Mouse (Mus musculus): ENCODE results near the gene Il31. TPM values are rescaled to one million over a fixed set of nuclear protein-coding genes. Genes with fewer than 3 reads are reported as not detected.

The Il31 gene
- polyA plus RNA-seq, 1 experiment from 2014 or later, result not detected

DNA sequence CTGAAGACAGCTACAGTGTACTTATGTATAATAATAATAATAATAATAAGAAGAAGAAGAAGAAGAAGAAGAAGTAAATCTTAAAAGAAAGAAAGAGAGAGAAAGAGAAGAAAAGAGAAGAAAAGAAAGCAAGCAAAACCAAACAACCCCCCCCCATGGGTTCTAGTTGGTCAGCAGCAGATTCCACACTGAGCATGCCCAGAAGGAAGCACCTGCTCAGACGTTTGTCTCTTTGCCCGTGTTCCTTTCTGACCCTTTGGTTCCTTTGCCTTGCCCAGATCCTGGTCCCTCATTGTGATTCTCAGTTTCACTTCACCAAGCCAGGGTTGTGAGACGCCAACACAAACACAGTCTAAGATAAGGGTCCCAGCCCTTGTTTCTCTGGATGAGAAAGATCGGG is 12.7 kb upstream of the Il31 start:
- ATAC-seq (ENCODE audit: low FRiP score, low TSS enrichment) (no peak), DNase-seq (no peak)
- H3K4me3 ChIP-seq (replicated peaks; ENCODE audit: low read depth, low read length), result no peak overlapping the region
- no peaks in the 10 kb centered on the region for H3K9me3 ChIP-seq (ENCODE audit: control insufficient read depth, low read length)
- H3K36me3 ChIP-seq (ENCODE audit: control insufficient read depth, insufficient read depth, low read length), result no peaks in the 10 kb centered on the region
- H3K9ac ChIP-seq (replicated peaks; ENCODE audit: low read length), result no peak overlapping the region
- no peaks in the 10 kb centered on the region for H3K27me3 ChIP-seq (ENCODE audit: control insufficient read depth, insufficient read depth, low read length)
- 0 out of 2 replicates have a peak, but pooled peaks cover 4% of the 10 kb centered on the region for H3K4me1 ChIP-seq (ENCODE audit: control insufficient read depth, insufficient read depth, low read length)
- no peak overlapping the region for H3K27ac ChIP-seq (replicated peaks; ENCODE audit: low read depth, low read length)
- WGBS, result 87% methylated on average over 4 of the region's 4 CpGs
- no peak overlapping the region for H3K4me2 ChIP-seq (ENCODE audit: low read length)

DNA sequence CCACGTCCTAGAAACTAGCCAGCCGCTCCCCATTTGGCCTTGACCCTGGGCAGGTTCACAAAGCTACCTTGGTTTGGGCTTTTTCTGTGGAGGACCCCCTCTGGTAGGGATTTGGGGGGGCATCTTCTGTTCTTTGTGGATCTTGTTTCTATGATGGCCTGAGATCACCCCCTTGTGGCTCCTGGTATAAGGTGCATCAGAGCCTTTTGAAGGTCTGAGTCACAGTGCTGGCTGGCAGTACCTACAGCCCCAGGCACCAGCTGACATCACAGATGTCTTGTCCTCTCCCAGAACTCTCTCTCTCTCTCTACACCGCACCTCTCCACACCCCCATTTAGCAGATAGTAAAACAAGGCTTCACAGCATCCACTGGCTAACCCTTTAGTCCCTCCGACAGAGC is 10.4 kb upstream of the Il31 start:
- H3K4me2 ChIP-seq (ENCODE audit: low read length), result no peak overlapping the region
- DNase-seq, result peak; percentile 60
- WGBS, result 47% methylated on average over 4 of the region's 4 CpGs
- H3K4me1 ChIP-seq (ENCODE audit: control insufficient read depth, insufficient read depth, low read length), result 0 out of 2 replicates have a peak, but pooled peaks cover 4% of the 10 kb centered on the region
- no peak for ATAC-seq (ENCODE audit: low FRiP score, low TSS enrichment)
- no peak overlapping the region for H3K4me3 ChIP-seq (replicated peaks; ENCODE audit: low read depth, low read length)
- H3K27me3 ChIP-seq (ENCODE audit: control insufficient read depth, insufficient read depth, low read length), result no peaks in the 10 kb centered on the region
- H3K9me3 ChIP-seq (ENCODE audit: control insufficient read depth, low read length), result no peaks in the 10 kb centered on the region
- no peaks in the 10 kb centered on the region for H3K36me3 ChIP-seq (ENCODE audit: control insufficient read depth, insufficient read depth, low read length)
- H3K27ac ChIP-seq (replicated peaks; ENCODE audit: low read depth, low read length), result no peak overlapping the region
- H3K9ac ChIP-seq (replicated peaks; ENCODE audit: low read length), result no peak overlapping the region

DNA sequence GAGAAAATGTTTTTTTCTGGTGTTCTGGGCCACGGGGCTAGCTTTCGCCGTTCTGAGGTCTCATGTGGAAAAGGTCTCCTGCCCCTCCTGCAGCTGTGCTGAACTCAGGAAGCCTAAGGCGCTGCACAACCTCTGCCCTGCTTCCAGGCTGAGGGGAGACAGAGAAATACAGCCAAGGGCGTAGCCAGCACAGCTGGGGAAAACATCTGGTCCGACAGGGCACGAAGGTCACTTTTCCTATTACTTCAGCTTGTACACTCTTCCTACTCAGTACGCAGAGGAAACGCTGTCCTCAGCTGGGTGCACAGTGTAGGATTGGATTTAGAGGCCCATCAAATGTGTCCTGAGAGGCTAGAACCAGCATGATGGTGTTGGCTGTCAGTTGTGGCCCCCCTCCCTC is 646 bp upstream of the Il31 start:
- no peak overlapping the region for H3K27ac ChIP-seq (replicated peaks; ENCODE audit: low read depth, low read length)
- ATAC-seq (ENCODE audit: low FRiP score, low TSS enrichment) (no peak), DNase-seq (no peak)
- H3K9me3 ChIP-seq (ENCODE audit: control insufficient read depth, low read length), result no peaks in the 10 kb centered on the region
- H3K4me1 ChIP-seq (ENCODE audit: control insufficient read depth, insufficient read depth, low read length), result peaks cover 6% of the 10 kb centered on the region; the same call in 1 of the 2 replicates
- WGBS, result 69% methylated on average over 9 of the region's 9 CpGs
- H3K4me3 ChIP-seq (replicated peaks; ENCODE audit: low read depth, low read length), result no peak overlapping the region
- no peaks in the 10 kb centered on the region for H3K36me3 ChIP-seq (ENCODE audit: control insufficient read depth, insufficient read depth, low read length)
- H3K27me3 ChIP-seq (ENCODE audit: control insufficient read depth, insufficient read depth, low read length), result no peaks in the 10 kb centered on the region
- H3K9ac ChIP-seq (replicated peaks; ENCODE audit: low read length), result no peak overlapping the region
- H3K4me2 ChIP-seq (ENCODE audit: low read length), result no peak overlapping the region

DNA sequence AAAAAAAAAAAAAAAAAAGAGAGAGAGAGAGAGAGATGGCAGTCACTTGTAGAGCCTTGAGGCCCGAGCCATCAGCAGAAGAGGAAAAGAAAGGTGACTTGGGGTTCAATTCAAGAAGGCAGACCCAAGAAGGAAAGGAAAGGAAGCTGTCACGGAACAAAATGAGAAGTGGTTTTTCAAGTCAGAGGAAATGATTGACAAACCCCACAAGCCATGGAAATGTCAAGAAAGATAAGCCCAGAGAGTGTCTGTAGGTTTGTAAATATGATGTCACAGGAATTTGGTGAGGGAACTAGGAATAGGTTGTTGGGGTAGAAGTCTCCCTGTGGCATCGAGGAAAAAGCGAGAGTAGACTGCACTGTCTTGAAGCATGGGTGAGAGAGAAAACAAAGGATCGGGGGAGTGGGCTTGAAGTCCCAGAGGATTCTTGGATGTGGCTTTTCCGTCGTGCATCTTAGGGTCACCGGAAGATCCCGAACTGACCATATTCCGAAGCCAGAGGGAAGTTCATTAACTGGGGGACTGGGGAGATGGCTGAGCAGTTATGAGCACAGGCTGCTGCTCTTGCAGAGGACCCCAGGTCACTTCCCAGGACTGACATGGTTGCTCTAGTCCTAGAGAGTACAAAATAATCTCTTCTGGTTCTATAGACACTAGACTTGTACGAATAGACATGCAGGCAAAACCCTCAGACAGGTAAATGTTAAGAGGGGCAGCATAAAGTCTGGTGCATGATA is 1.5 kb downstream of the Il31 start:
- Histone ChIP-seq H3K9me3 (ENCODE audit: control insufficient read depth, low read length) (no peaks in the 10 kb centered on the region), H3K4me3 (replicated peaks; ENCODE audit: low read depth, low read length) (no peak overlapping the region), H3K27ac (replicated peaks; ENCODE audit: low read depth, low read length) (no peak overlapping the region), H3K4me2 (ENCODE audit: low read length) (no peak overlapping the region), H3K9ac (replicated peaks; ENCODE audit: low read length) (no peak overlapping the region), H3K27me3 (ENCODE audit: control insufficient read depth, insufficient read depth, low read length) (no peaks in the 10 kb centered on the region), H3K4me1 (ENCODE audit: control insufficient read depth, insufficient read depth, low read length) (peaks cover 6% of the 10 kb centered on the region; the same call in 1 of the 2 replicates), H3K36me3 (ENCODE audit: control insufficient read depth, insufficient read depth, low read length) (no peaks in the 10 kb centered on the region)
- 88% methylated on average over 11 of the region's 11 CpGs for WGBS
- no peak for DNase-seq
- ATAC-seq (ENCODE audit: low FRiP score, low TSS enrichment), result no peak

GRCm38 (mm10) chr5:123473817-123474216 is 15.5 kb downstream of the Il31 start:
- Histone ChIP-seq H3K4me2 (ENCODE audit: low read length) (no peak overlapping the region), H3K9me3 (ENCODE audit: control insufficient read depth, low read length) (no peaks in the 10 kb centered on the region), H3K4me1 (ENCODE audit: control insufficient read depth, insufficient read depth, low read length) (no peaks in the 10 kb centered on the region), H3K9ac (replicated peaks; ENCODE audit: low read length) (no peak overlapping the region), H3K36me3 (ENCODE audit: control insufficient read depth, insufficient read depth, low read length) (no peaks in the 10 kb centered on the region), H3K27ac (replicated peaks; ENCODE audit: low read depth, low read length) (no peak overlapping the region), H3K27me3 (ENCODE audit: control insufficient read depth, insufficient read depth, low read length) (no peaks in the 10 kb centered on the region), H3K4me3 (replicated peaks; ENCODE audit: low read depth, low read length) (no peak overlapping the region)
- WGBS, result 55% methylated on average over 5 of the region's 5 CpGs
- DNase-seq (peak; percentile 32), ATAC-seq (ENCODE audit: low FRiP score, low TSS enrichment) (no peak)

DNA sequence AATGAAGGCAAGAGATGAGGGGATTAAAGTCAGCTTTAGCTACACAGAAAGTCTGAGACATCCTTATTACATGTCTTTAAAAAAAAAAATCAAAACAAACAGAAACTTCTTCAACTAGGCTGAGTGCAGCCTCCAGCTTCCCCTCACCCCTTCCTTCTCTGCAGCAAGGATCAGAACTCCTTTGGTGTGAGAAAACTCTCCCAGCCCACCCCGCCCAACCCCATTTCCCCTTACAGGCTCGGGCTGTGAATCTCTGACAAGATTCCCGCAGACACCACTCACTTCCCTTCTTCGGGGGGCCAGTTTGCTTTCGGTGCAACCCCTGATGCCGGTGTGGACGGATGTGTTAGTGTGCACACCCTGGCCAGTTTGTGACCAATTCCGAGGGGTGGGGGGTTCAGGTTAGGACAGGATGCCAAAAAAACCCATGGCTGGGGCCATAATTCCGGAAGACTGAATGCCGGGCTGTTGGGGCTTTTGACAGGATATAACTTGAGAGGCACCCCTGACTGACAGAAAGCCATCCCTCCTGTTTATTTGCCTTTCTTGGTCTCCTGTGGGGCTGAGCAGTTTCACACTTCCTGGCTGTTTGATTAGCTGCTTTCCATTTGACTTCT is 18.4 kb downstream of the Il31 start:
- Histone ChIP-seq H3K4me2 (ENCODE audit: low read length) (no peak overlapping the region), H3K9me3 (ENCODE audit: control insufficient read depth, low read length) (no peaks in the 10 kb centered on the region), H3K27ac (replicated peaks; ENCODE audit: low read depth, low read length) (no peak overlapping the region), H3K4me3 (replicated peaks; ENCODE audit: low read depth, low read length) (no peak overlapping the region), H3K9ac (replicated peaks; ENCODE audit: low read length) (no peak overlapping the region), H3K36me3 (ENCODE audit: control insufficient read depth, insufficient read depth, low read length) (no peaks in the 10 kb centered on the region), H3K4me1 (ENCODE audit: control insufficient read depth, insufficient read depth, low read length) (no peaks in the 10 kb centered on the region), H3K27me3 (ENCODE audit: control insufficient read depth, insufficient read depth, low read length) (no peaks in the 10 kb centered on the region)
- 80% methylated on average over 10 of the region's 10 CpGs for WGBS
- ATAC-seq (ENCODE audit: low FRiP score, low TSS enrichment), result no peak
- no peak for DNase-seq

DNA sequence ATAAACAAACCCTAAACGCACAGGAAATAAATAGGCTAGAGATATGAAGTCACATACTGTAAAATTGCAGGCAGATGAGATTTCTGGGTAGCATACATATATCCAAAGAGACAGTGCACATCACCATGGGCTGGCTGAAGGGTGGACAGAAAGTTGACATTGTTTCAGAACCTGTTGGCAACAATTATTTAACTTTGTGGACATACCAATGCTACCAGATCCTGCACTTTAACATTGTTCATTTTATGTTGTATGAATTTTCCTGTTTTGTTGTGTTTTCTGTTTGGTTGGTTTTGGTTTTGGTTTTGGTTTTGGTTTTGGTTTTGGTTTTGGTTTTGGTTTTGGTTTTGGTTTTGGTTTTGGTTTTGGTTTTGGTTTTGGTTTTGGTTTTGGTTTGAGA is 24.7 kb downstream of the Il31 start:
- DNase-seq, result no peak
- 91% methylated on average over 1 of the region's 1 CpGs for WGBS
- Histone ChIP-seq H3K27me3 (ENCODE audit: control insufficient read depth, insufficient read depth, low read length) (no peaks in the 10 kb centered on the region), H3K27ac (replicated peaks; ENCODE audit: low read depth, low read length) (no peak overlapping the region), H3K9ac (replicated peaks; ENCODE audit: low read length) (no peak overlapping the region), H3K4me3 (replicated peaks; ENCODE audit: low read depth, low read length) (no peak overlapping the region), H3K4me1 (ENCODE audit: control insufficient read depth, insufficient read depth, low read length) (no peaks in the 10 kb centered on the region), H3K4me2 (ENCODE audit: low read length) (no peak overlapping the region), H3K36me3 (ENCODE audit: control insufficient read depth, insufficient read depth, low read length) (no peaks in the 10 kb centered on the region), H3K9me3 (ENCODE audit: control insufficient read depth, low read length) (no peaks in the 10 kb centered on the region)
- no peak for ATAC-seq (ENCODE audit: low FRiP score, low TSS enrichment)

DNA sequence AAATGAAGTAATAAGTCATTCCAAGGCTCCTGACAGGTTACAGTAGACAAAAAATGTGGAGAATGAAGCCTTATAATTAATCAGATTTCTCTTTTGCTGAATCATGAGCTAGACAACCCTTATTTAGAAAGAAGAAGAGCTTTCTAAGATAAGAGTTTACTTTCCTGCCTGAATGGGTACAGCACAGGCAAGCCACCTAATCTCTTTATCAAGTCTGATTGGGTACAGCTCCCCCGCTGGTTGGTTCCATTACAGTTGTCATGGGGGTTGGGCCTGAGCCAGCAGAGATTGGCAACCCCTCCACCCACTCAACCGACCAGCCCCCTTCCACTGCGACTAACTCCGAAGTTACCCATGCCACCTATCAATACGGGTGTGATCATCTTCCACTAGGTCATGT is 27.9 kb downstream of the Il31 start:
- no peak overlapping the region for H3K27ac ChIP-seq (replicated peaks; ENCODE audit: low read depth, low read length)
- DNase-seq (no peak), ATAC-seq (ENCODE audit: low FRiP score, low TSS enrichment) (no peak)
- H3K27me3 ChIP-seq (ENCODE audit: control insufficient read depth, insufficient read depth, low read length), result no peaks in the 10 kb centered on the region
- no peak overlapping the region for H3K9ac ChIP-seq (replicated peaks; ENCODE audit: low read length)
- no peak overlapping the region for H3K4me3 ChIP-seq (replicated peaks; ENCODE audit: low read depth, low read length)
- WGBS, result 49% methylated on average over 5 of the region's 5 CpGs
- no peaks in the 10 kb centered on the region for H3K9me3 ChIP-seq (ENCODE audit: control insufficient read depth, low read length)
- H3K4me1 ChIP-seq (ENCODE audit: control insufficient read depth, insufficient read depth, low read length), result no peaks in the 10 kb centered on the region
- H3K36me3 ChIP-seq (ENCODE audit: control insufficient read depth, insufficient read depth, low read length), result peaks cover 15% of the 10 kb centered on the region; the same call in 1 of the 2 replicates
- H3K4me2 ChIP-seq (ENCODE audit: low read length), result no peak overlapping the region

DNA sequence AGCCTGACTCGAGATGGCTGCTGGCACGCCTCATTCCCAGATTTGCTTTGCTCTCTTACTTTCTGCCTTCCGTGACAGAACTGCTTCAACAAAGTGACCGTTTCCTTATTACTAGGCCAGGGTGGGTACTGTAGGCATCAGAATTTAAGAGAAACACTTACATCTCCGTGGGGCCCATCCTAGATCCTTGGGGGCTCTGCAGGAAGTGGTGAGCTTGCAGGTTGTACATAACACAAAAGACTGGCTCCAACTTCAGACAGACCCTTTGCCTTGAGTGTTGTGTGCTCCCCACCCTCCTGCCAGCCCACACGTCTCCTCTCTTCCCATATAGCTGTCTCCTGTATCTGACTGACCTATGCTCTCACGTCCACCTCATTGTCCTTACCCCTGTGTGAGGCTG is 37.4 kb downstream of the Il31 start:
- Histone ChIP-seq H3K4me1 (ENCODE audit: control insufficient read depth, insufficient read depth, low read length) (no peaks in the 10 kb centered on the region), H3K9ac (replicated peaks; ENCODE audit: low read length) (no peak overlapping the region), H3K36me3 (ENCODE audit: control insufficient read depth, insufficient read depth, low read length) (peaks cover 94% of the 10 kb centered on the region), H3K9me3 (ENCODE audit: control insufficient read depth, low read length) (no peaks in the 10 kb centered on the region), H3K27me3 (ENCODE audit: control insufficient read depth, insufficient read depth, low read length) (no peaks in the 10 kb centered on the region), H3K27ac (replicated peaks; ENCODE audit: low read depth, low read length) (no peak overlapping the region), H3K4me3 (replicated peaks; ENCODE audit: low read depth, low read length) (no peak overlapping the region), H3K4me2 (ENCODE audit: low read length) (no peak overlapping the region)
- WGBS, result 92% methylated on average over 7 of the region's 7 CpGs
- ATAC-seq (ENCODE audit: low FRiP score, low TSS enrichment), result no peak
- no peak for DNase-seq
